10 mouse cellular contexts compared by ENCODE assay signal in genomic region chr13:12925604-12926003, GRCm38 (mm10).
DNase-seq lines count a peak whose midpoint lies in the region; ATAC-seq and TF ChIP-seq lines count a peak whose summit lies in the region.
"Had no signal": no experiment of that assay in that cellular context is flagged by ENCODE, and none has a peak within 500 bp of the region (broad histone marks: within the 10 kb centered on the region; RNA-seq: fewer than 3 reads in every experiment).

No protein-coding gene starts in this region.

- H3K9ac ChIP-seq in kidney, embryonic 14.5 days (ENCODE audit: low read depth, low read length) = no peak overlapping the region
- no peak overlapping the region for H3K9ac ChIP-seq in kidney, embryonic 16.5 days (replicated peaks; ENCODE audit: low read length)
- no peak overlapping the region for H3K9ac ChIP-seq in liver, embryonic 14.5 days (replicated peaks)
- H3K9ac ChIP-seq: embryonic facial prominence, embryonic 12.5 days; neural tube, embryonic 13.5 days had no signal

- peak; percentile 45; the same call in 1 of the 2 replicates for TF ChIP-seq CTCF in liver, embryonic 14.5 days (IDR thresholded peaks at IDR 0.05; ENCODE audit: low read depth)

- no peak overlapping the region for H3K27ac ChIP-seq in kidney, embryonic 14.5 days (ENCODE audit: low read depth, low read length)
- H3K27ac ChIP-seq in kidney, embryonic 16.5 days (ENCODE audit: low read length) = no peak overlapping the region
- H3K27ac ChIP-seq in liver, embryonic 14.5 days = no peak overlapping the region
- H3K27ac ChIP-seq: embryonic facial prominence, embryonic 12.5 days; neural tube, embryonic 13.5 days had no signal

- peak; percentile 30 for DNase-seq in 3134 (ENCODE audit: extremely low read depth, insufficient read length, low spot score)
- DNase-seq in 416B (ENCODE audit: low read depth) = peak; percentile 32
- DNase-seq in liver, embryonic 14.5 days (ENCODE audit: low read depth in 3 of 3, low spot score in 3 of 3) = no peak
- no peak for DNase-seq in right cerebral cortex, postnatal 4 days
- no peak for DNase-seq in gastrocnemius, adult 8-10 months (ENCODE audit: low spot score in 2 of 2)
- DNase-seq: gastrocnemius, postnatal 25 days had no signal

- WGBS in kidney, embryonic 14.5 days = 91% methylated on average over 14 of the region's 14 CpGs
- WGBS in kidney, embryonic 16.5 days = 90% methylated on average over 14 of the region's 14 CpGs
- WGBS in liver, embryonic 14.5 days (ENCODE audit: insufficient replicate concordance) = 74% methylated on average over 14 of the region's 14 CpGs

- H3K4me2 ChIP-seq in kidney, embryonic 14.5 days (replicated peaks; ENCODE audit: low read depth, low read length) = no peak overlapping the region
- H3K4me2 ChIP-seq in kidney, embryonic 16.5 days (replicated peaks; ENCODE audit: low read depth, low read length) = no peak overlapping the region
- no peak overlapping the region for H3K4me2 ChIP-seq in liver, embryonic 14.5 days (ENCODE audit: low read depth)
- H3K4me2 ChIP-seq: embryonic facial prominence, embryonic 12.5 days; neural tube, embryonic 13.5 days had no signal

- H3K4me3 ChIP-seq in kidney, embryonic 14.5 days (ENCODE audit: low read length) = no peak overlapping the region
- no peak overlapping the region for H3K4me3 ChIP-seq in kidney, embryonic 16.5 days (ENCODE audit: low read length)
- H3K4me3 ChIP-seq in liver, embryonic 14.5 days (ENCODE audit: insufficient read depth in 1 of 2, low read depth in 2 of 2, low read length in 2 of 2) = no peak overlapping the region
- H3K4me3 ChIP-seq: embryonic facial prominence, embryonic 12.5 days; neural tube, embryonic 13.5 days had no signal

- peak; percentile 43; the same call in 1 of the 2 replicates for ATAC-seq in kidney, embryonic 14.5 days (ENCODE audit: low FRiP score, low TSS enrichment)
- no peak for ATAC-seq in kidney, embryonic 16.5 days (ENCODE audit: low FRiP score, low TSS enrichment)
- peak; percentile 25; the same call in 1 of the 2 replicates for ATAC-seq in liver, embryonic 14.5 days (ENCODE audit: insufficient read depth)

- no peaks in the 10 kb centered on the region for H3K27me3 ChIP-seq in kidney, embryonic 14.5 days (ENCODE audit: control insufficient read depth, insufficient read depth, low read length)
- H3K27me3 ChIP-seq in kidney, embryonic 16.5 days (ENCODE audit: insufficient read depth, low read length) = no peaks in the 10 kb centered on the region
- no peaks in the 10 kb centered on the region for H3K27me3 ChIP-seq in liver, embryonic 14.5 days (ENCODE audit: control insufficient read depth, insufficient read depth, low read length)
- H3K27me3 ChIP-seq: embryonic facial prominence, embryonic 12.5 days; neural tube, embryonic 13.5 days had no signal

- no peak for TF ChIP-seq EP300 in liver, embryonic 14.5 days (IDR thresholded peaks at IDR 0.05; ENCODE audit: low read depth)

- no peaks in the 10 kb centered on the region for H3K36me3 ChIP-seq in kidney, embryonic 14.5 days (ENCODE audit: control insufficient read depth, insufficient read depth, low read length)
- H3K36me3 ChIP-seq in kidney, embryonic 16.5 days (ENCODE audit: insufficient read depth, low read length) = no peaks in the 10 kb centered on the region
- H3K36me3 ChIP-seq in liver, embryonic 14.5 days (replicated peaks; ENCODE audit: control insufficient read depth, insufficient read depth, low read depth) = no peaks in the 10 kb centered on the region
- H3K36me3 ChIP-seq: embryonic facial prominence, embryonic 12.5 days; neural tube, embryonic 13.5 days had no signal

- peaks cover 59% of the 10 kb centered on the region for H3K9me3 ChIP-seq in kidney, embryonic 14.5 days (ENCODE audit: control insufficient read depth, low read length)
- H3K9me3 ChIP-seq in kidney, embryonic 16.5 days (ENCODE audit: low read length) = peaks cover 62% of the 10 kb centered on the region
- H3K9me3 ChIP-seq in liver, embryonic 14.5 days (ENCODE audit: control insufficient read depth, low read length) = peaks cover 41% of the 10 kb centered on the region

- no peaks in the 10 kb centered on the region for H3K4me1 ChIP-seq in kidney, embryonic 14.5 days (ENCODE audit: control insufficient read depth, insufficient read depth, low read length)
- H3K4me1 ChIP-seq in kidney, embryonic 16.5 days (ENCODE audit: insufficient read depth, low read length) = no peaks in the 10 kb centered on the region
- H3K4me1 ChIP-seq in liver, embryonic 14.5 days (replicated peaks; ENCODE audit: control insufficient read depth in 2 of 2, insufficient read depth in 2 of 2, low read length in 1 of 2) = no peaks in the 10 kb centered on the region
- H3K4me1 ChIP-seq: embryonic facial prominence, embryonic 12.5 days; neural tube, embryonic 13.5 days had no signal

Comparison
In these comparisons a context has a peak if more than half of its experiments do, and no peak if none do; other contexts are left out.
1. DNase-seq: peak in 3134 (single experiment) and 416B (single experiment); none in liver, embryonic 14.5 days (0 of 3), right cerebral cortex, postnatal 4 days (single experiment) and gastrocnemius, adult 8-10 months (0 of 2).